Mouse (Mus musculus) heart, postnatal 14 days (tissue): Measurements from ENCODE around the gene Aqp3. TPM values are rescaled to one million over a fixed set of nuclear protein-coding genes. Genes with fewer than 3 reads are reported as not detected.

Experiments used
- total RNA-seq, 2 experiments: library from RNA; stranded (reverse); gene quantifications; 2 replicates each; pipeline ENCODE4 v1.2.3; 2021

Aqp3 gene
- total RNA-seq, 2 experiments from 2014 or later: 0.88 to 0.91 TPM

Other genes with a start within 250 kb of the Aqp3 start
- gene B4galt1, start 244.2 kb downstream of the Aqp3 start, total RNA-seq: 10 to 100 TPM; 65.7 to 70.3 TPM
- gene Spink4, start 178.1 kb downstream of the Aqp3 start, total RNA-seq: under 1 TPM in 1 of 2 experiments, not detected in 1; 0.90 TPM
- 100 to 1,000 TPM; 193 to 198 TPM for gene Bag1, start 149.9 kb downstream of the Aqp3 start, total RNA-seq
- gene Chmp5, start 149.8 kb downstream of the Aqp3 start, total RNA-seq: 10 to 100 TPM; 32.9 to 37.3 TPM
- gene Nfx1, start 127.3 kb downstream of the Aqp3 start, total RNA-seq: 10 to 100 TPM; 24.7 to 25.4 TPM
- gene Aqp7, start 50.0 kb downstream of the Aqp3 start, total RNA-seq: 10 to 100 TPM; 38.2 to 43.8 TPM
- 10 to 100 TPM; 16.3 to 16.8 TPM for gene Nol6, start 26.3 kb upstream of the Aqp3 start, total RNA-seq
- 100 to 1,000 TPM; 121 to 132 TPM for gene Ube2r2, start 37.6 kb upstream of the Aqp3 start, total RNA-seq
- 10 to 100 TPM; 65.3 to 66.0 TPM for gene Ubap2, start 177.0 kb upstream of the Aqp3 start, total RNA-seq
- gene Dcaf12, start 216.7 kb upstream of the Aqp3 start, total RNA-seq: 10 to 100 TPM; 52.9 to 57.9 TPM